Mouse (Mus musculus): ENCODE measurements at regions not wholly inside any gene's neighbourhood (a gene's known extent, or its start where the extent isn't known, plus 50 kb on each side); places are given as distances from the start of the nearest gene placed in this dataset.

- no peaks in the 10 kb centered on the region for H3K36me3 ChIP-seq (ENCODE audit: control insufficient read depth, insufficient read depth, low read length, poor library complexity, severe bottlenecking)
- DNase-seq (ENCODE audit: low read depth, low spot score): no peak
- H3K27me3 ChIP-seq (ENCODE audit: control insufficient read depth, insufficient read depth, low read length, poor library complexity, severe bottlenecking): no peaks in the 10 kb centered on the region
These were observed 181.0 kb downstream of the Emp1 start for GRCm38 (mm10) chr6:135543390-135543789.

- Histone ChIP-seq H3K27me3 (ENCODE audit: control insufficient read depth, insufficient read depth, low read length, poor library complexity, severe bottlenecking) (no peaks in the 10 kb centered on the region), H3K36me3 (ENCODE audit: control insufficient read depth, insufficient read depth, low read length, poor library complexity, severe bottlenecking) (no peaks in the 10 kb centered on the region)
- no peak for DNase-seq (ENCODE audit: low read depth, low spot score)
These were observed 181.5 kb downstream of the Emp1 start for GRCm38 (mm10) chr6:135543863-135544262.

- Histone ChIP-seq H3K27me3 (ENCODE audit: control insufficient read depth, insufficient read depth, low read length, poor library complexity, severe bottlenecking) (no peaks in the 10 kb centered on the region), H3K36me3 (ENCODE audit: control insufficient read depth, insufficient read depth, low read length, poor library complexity, severe bottlenecking) (no peaks in the 10 kb centered on the region)
- DNase-seq (ENCODE audit: low read depth, low spot score): no peak
These were observed 188.1 kb downstream of the Emp1 start for GRCm38 (mm10) chr6:135550368-135550950.

GRCm38 (mm10) chr6:135552396-135552795 is 190.1 kb downstream of the Emp1 start:
- no peaks in the 10 kb centered on the region for H3K36me3 ChIP-seq (ENCODE audit: control insufficient read depth, insufficient read depth, low read length, poor library complexity, severe bottlenecking)
- DNase-seq (ENCODE audit: low read depth, low spot score): no peak
- H3K27me3 ChIP-seq (ENCODE audit: control insufficient read depth, insufficient read depth, low read length, poor library complexity, severe bottlenecking): no peaks in the 10 kb centered on the region

- no peaks in the 10 kb centered on the region for H3K36me3 ChIP-seq (ENCODE audit: control insufficient read depth, insufficient read depth, low read length, poor library complexity, severe bottlenecking)
- H3K27me3 ChIP-seq (ENCODE audit: control insufficient read depth, insufficient read depth, low read length, poor library complexity, severe bottlenecking): no peaks in the 10 kb centered on the region
- no peak for DNase-seq (ENCODE audit: low read depth, low spot score)
These were observed 197.2 kb downstream of the Emp1 start for GRCm38 (mm10) chr6:135559501-135559907.

GRCm38 (mm10) chr6:135562267-135562666 is 199.9 kb downstream of the Emp1 start:
- no peaks in the 10 kb centered on the region for H3K27me3 ChIP-seq (ENCODE audit: control insufficient read depth, insufficient read depth, low read length, poor library complexity, severe bottlenecking)
- no peak for DNase-seq (ENCODE audit: low read depth, low spot score)
- H3K36me3 ChIP-seq (ENCODE audit: control insufficient read depth, insufficient read depth, low read length, poor library complexity, severe bottlenecking): no peaks in the 10 kb centered on the region

- Histone ChIP-seq H3K36me3 (ENCODE audit: control insufficient read depth, insufficient read depth, low read length, poor library complexity, severe bottlenecking) (no peaks in the 10 kb centered on the region), H3K27me3 (ENCODE audit: control insufficient read depth, insufficient read depth, low read length, poor library complexity, severe bottlenecking) (no peaks in the 10 kb centered on the region)
- no peak for DNase-seq (ENCODE audit: low read depth, low spot score)
These were observed 201.4 kb downstream of the Emp1 start for GRCm38 (mm10) chr6:135563766-135564165.

- Histone ChIP-seq H3K27me3 (ENCODE audit: control insufficient read depth, insufficient read depth, low read length, poor library complexity, severe bottlenecking) (no peaks in the 10 kb centered on the region), H3K36me3 (ENCODE audit: control insufficient read depth, insufficient read depth, low read length, poor library complexity, severe bottlenecking) (no peaks in the 10 kb centered on the region)
- DNase-seq (ENCODE audit: low read depth, low spot score): no peak
These were observed 206.7 kb downstream of the Emp1 start for GRCm38 (mm10) chr6:135569086-135569485.

GRCm38 (mm10) chr6:135575294-135575693 is 212.9 kb downstream of the Emp1 start:
- DNase-seq (ENCODE audit: low read depth, low spot score): no peak
- no peaks in the 10 kb centered on the region for H3K36me3 ChIP-seq (ENCODE audit: control insufficient read depth, insufficient read depth, low read length, poor library complexity, severe bottlenecking)
- H3K27me3 ChIP-seq (ENCODE audit: control insufficient read depth, insufficient read depth, low read length, poor library complexity, severe bottlenecking): no peaks in the 10 kb centered on the region

GRCm38 (mm10) chr6:135578728-135579127 is 216.4 kb downstream of the Emp1 start:
- no peak for DNase-seq (ENCODE audit: low read depth, low spot score)
- H3K36me3 ChIP-seq (ENCODE audit: control insufficient read depth, insufficient read depth, low read length, poor library complexity, severe bottlenecking): no peaks in the 10 kb centered on the region
- H3K27me3 ChIP-seq (ENCODE audit: control insufficient read depth, insufficient read depth, low read length, poor library complexity, severe bottlenecking): no peaks in the 10 kb centered on the region

- DNase-seq (ENCODE audit: low read depth, low spot score): no peak
- H3K27me3 ChIP-seq (ENCODE audit: control insufficient read depth, insufficient read depth, low read length, poor library complexity, severe bottlenecking): no peaks in the 10 kb centered on the region
These were observed 220.2 kb downstream of the Emp1 start for GRCm38 (mm10) chr6:135582567-135582966.

GRCm38 (mm10) chr6:135584782-135585181 is 222.4 kb downstream of the Emp1 start:
- no peak for DNase-seq (ENCODE audit: low read depth, low spot score)
- no peaks in the 10 kb centered on the region for H3K36me3 ChIP-seq (ENCODE audit: control insufficient read depth, insufficient read depth, low read length, poor library complexity, severe bottlenecking)
- H3K27me3 ChIP-seq (ENCODE audit: control insufficient read depth, insufficient read depth, low read length, poor library complexity, severe bottlenecking): no peaks in the 10 kb centered on the region

More at GRCm38 (mm10) chr6:135582567-135582966, 220.2 kb downstream of the Emp1 start:
- H3K36me3 ChIP-seq (ENCODE audit: control insufficient read depth, insufficient read depth, low read length, poor library complexity, severe bottlenecking): no peaks in the 10 kb centered on the region

- Histone ChIP-seq H3K36me3 (ENCODE audit: control insufficient read depth, insufficient read depth, low read length, poor library complexity, severe bottlenecking) (no peaks in the 10 kb centered on the region), H3K27me3 (ENCODE audit: control insufficient read depth, insufficient read depth, low read length, poor library complexity, severe bottlenecking) (no peaks in the 10 kb centered on the region)
- DNase-seq (ENCODE audit: low read depth, low spot score): no peak
These were observed 227.7 kb downstream of the Emp1 start for GRCm38 (mm10) chr6:135590084-135590483.

GRCm38 (mm10) chr6:135591085-135591484 is 228.7 kb downstream of the Emp1 start:
- DNase-seq (ENCODE audit: low read depth, low spot score): no peak
- Histone ChIP-seq H3K36me3 (ENCODE audit: control insufficient read depth, insufficient read depth, low read length, poor library complexity, severe bottlenecking) (no peaks in the 10 kb centered on the region), H3K27me3 (ENCODE audit: control insufficient read depth, insufficient read depth, low read length, poor library complexity, severe bottlenecking) (no peaks in the 10 kb centered on the region)

- Histone ChIP-seq H3K27me3 (ENCODE audit: control insufficient read depth, insufficient read depth, low read length, poor library complexity, severe bottlenecking) (no peaks in the 10 kb centered on the region), H3K36me3 (ENCODE audit: control insufficient read depth, insufficient read depth, low read length, poor library complexity, severe bottlenecking) (no peaks in the 10 kb centered on the region)
- DNase-seq (ENCODE audit: low read depth, low spot score): no peak
These were observed 234.0 kb downstream of the Emp1 start for GRCm38 (mm10) chr6:135596358-135596757.

GRCm38 (mm10) chr6:135610504-135611096 is 248.3 kb downstream of the Emp1 start:
- DNase-seq (ENCODE audit: low read depth, low spot score): no peak
- Histone ChIP-seq H3K36me3 (ENCODE audit: control insufficient read depth, insufficient read depth, low read length, poor library complexity, severe bottlenecking) (no peaks in the 10 kb centered on the region), H3K27me3 (ENCODE audit: control insufficient read depth, insufficient read depth, low read length, poor library complexity, severe bottlenecking) (no peaks in the 10 kb centered on the region)
